Mouse (Mus musculus): ENCODE measurements around the gene Tmem158. TPM values are rescaled to one million over a fixed set of nuclear protein-coding genes. Genes with fewer than 3 reads are reported as not detected.

The Tmem158 gene
- polyA plus RNA-seq, 1 experiment from 2014 or later: 21.8 TPM

DNA sequence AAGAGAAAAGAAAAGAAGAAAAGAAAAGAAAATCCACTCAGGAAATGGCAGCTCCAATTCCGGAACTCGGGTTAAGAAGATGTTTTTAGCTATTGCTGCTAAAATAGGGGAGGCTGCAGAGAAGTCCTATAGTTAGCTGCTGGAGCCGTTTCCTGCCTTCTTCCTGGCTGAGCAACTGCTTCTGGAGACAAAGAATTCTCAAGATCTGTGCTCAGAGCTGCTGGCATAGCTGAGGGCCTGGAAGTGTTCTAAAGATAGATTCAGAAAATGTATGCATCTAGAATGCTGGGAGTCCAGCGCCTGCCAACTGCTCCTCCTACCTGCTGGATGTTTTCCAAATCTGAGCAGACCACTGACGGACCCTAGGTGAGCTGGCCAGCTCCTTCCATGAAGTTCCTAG lies 40.7 kb downstream of the Tmem158 start:
- ATAC-seq (ENCODE audit: insufficient read depth): no peak
- Histone ChIP-seq H3K4me3 (ENCODE audit: low read depth, low read length) (no peak overlapping the region), H3K27me3 (ENCODE audit: insufficient read depth, low read length) (no peaks in the 10 kb centered on the region), H3K4me1 (ENCODE audit: insufficient read depth) (no peaks in the 10 kb centered on the region), H3K4me2 (no peak overlapping the region), H3K9me3 (ENCODE audit: low read depth, low read length) (no peaks in the 10 kb centered on the region), H3K27ac (ENCODE audit: low read depth) (peak overlapping the region; percentile 2; the same call in 1 of the 2 replicates), H3K9ac (no peak overlapping the region), H3K36me3 (ENCODE audit: insufficient read depth) (no peaks in the 10 kb centered on the region)
- WGBS: 48% methylated on average over 5 of the region's 5 CpGs
- TF ChIP-seq CTCF (IDR thresholded peaks at IDR 0.05; ENCODE audit: low read depth): no peak
- DNase-seq: peak; percentile 61

GRCm38 (mm10) chr9:123215621-123216440 lies 44.7 kb downstream of the Tmem158 start, which contains the start of gene Cdcp1:
TSS of gene Cdcp1 (minus strand) at chr9:123216038.
- no peak for TF ChIP-seq CTCF (IDR thresholded peaks at IDR 0.05; ENCODE audit: low read depth)
- H3K9ac ChIP-seq: peak within 1 kb of the TSS; percentile 67
- peak within 1 kb of the TSS; percentile 30; the same call in 1 of the 2 replicates for H3K27ac ChIP-seq (ENCODE audit: low read depth)
- no peaks in the 10 kb centered on the region for H3K4me1 ChIP-seq (ENCODE audit: insufficient read depth)
- DNase-seq: peak; percentile 36
- H3K27me3 ChIP-seq (ENCODE audit: insufficient read depth, low read length): no peaks in the 10 kb centered on the region
- peak; percentile 82 for ATAC-seq (ENCODE audit: insufficient read depth)
- no peaks in the 10 kb centered on the region for H3K9me3 ChIP-seq (ENCODE audit: low read depth, low read length)
- no peaks in the 10 kb centered on the region for H3K36me3 ChIP-seq (ENCODE audit: insufficient read depth)
- peak within 1 kb of the TSS; percentile 44 for H3K4me3 ChIP-seq (ENCODE audit: low read depth, low read length)
- H3K4me2 ChIP-seq: peak within 1 kb of the TSS; percentile 62
- WGBS: 5% methylated on average over 45 of the region's 45 CpGs

DNA sequence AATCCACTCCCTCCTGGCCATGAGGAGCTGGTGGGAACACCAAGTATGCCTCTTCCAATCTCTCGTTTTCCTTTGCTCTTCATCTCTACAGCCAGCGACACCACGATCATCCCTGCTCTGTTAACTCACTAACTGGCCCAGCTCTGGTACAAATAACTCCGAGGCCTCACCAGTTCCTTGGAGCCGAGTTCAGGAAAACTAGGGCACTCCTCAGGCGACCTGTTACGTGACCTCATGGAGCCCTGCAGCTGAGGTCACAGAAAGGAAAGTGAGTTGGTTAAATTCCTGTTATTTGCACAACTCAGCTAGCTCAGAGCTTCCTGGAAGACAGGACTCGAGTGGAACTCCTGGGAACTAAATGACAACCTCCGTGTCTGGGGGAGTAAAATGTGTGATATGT lies 47.2 kb downstream of the Tmem158 start:
- ATAC-seq (ENCODE audit: insufficient read depth): no peak
- 54% methylated on average over 9 of the region's 9 CpGs for WGBS
- Histone ChIP-seq H3K9me3 (ENCODE audit: low read depth, low read length) (no peaks in the 10 kb centered on the region), H3K36me3 (ENCODE audit: insufficient read depth) (no peaks in the 10 kb centered on the region), H3K9ac (no peak overlapping the region), H3K27ac (ENCODE audit: low read depth) (no peak overlapping the region), H3K4me3 (ENCODE audit: low read depth, low read length) (no peak overlapping the region), H3K27me3 (ENCODE audit: insufficient read depth, low read length) (no peaks in the 10 kb centered on the region), H3K4me2 (no peak overlapping the region), H3K4me1 (ENCODE audit: insufficient read depth) (no peaks in the 10 kb centered on the region)
- no peak for TF ChIP-seq CTCF (IDR thresholded peaks at IDR 0.05; ENCODE audit: low read depth)
- DNase-seq: no peak

Other genes starting within 250 kb of the Tmem158 start
- gene Tmem42, start 239.4 kb downstream of the Tmem158 start, polyA plus RNA-seq (2014; fragmentation: Nextera tagmentation; extraction: Ambion mirVana): 15.4 and 16.8 TPM in 2 replicates
- 0.20 and 0.34 TPM in 2 replicates for gene Tgm4, start 226.0 kb downstream of the Tmem158 start, polyA plus RNA-seq (2014; fragmentation: Nextera tagmentation; extraction: Ambion mirVana)
- gene Zdhhc3, start 147.6 kb downstream of the Tmem158 start, polyA plus RNA-seq (2014; fragmentation: Nextera tagmentation; extraction: Ambion mirVana): 57.4 and 59.1 TPM in 2 replicates
- 123 and 132 TPM in 2 replicates for gene Exosc7, start 147.5 kb downstream of the Tmem158 start, polyA plus RNA-seq (2014; fragmentation: Nextera tagmentation; extraction: Ambion mirVana)
- not detected in 2 replicates for gene Clec3b, start 109.8 kb downstream of the Tmem158 start, polyA plus RNA-seq (2014; fragmentation: Nextera tagmentation; extraction: Ambion mirVana)
- 12.5 and 13.4 TPM in 2 replicates for gene Cdcp1, start 44.7 kb downstream of the Tmem158 start, polyA plus RNA-seq (2014; fragmentation: Nextera tagmentation; extraction: Ambion mirVana)
- 1,263 and 1,357 TPM in 2 replicates for gene Lars2, start 106.2 kb upstream of the Tmem158 start, polyA plus RNA-seq (2014; fragmentation: Nextera tagmentation; extraction: Ambion mirVana)
- 68.2 and 69.7 TPM in 2 replicates for gene Limd1, start 217.9 kb upstream of the Tmem158 start, polyA plus RNA-seq (2014; fragmentation: Nextera tagmentation; extraction: Ambion mirVana)

Measured in lung, embryonic 14.5 days (tissue).